Mouse (Mus musculus) CD4-positive, CD25-positive, alpha-beta regulatory T cell, adult 2 months (primary cell): ENCODE data around the gene Gabarapl1.

Source experiments
- DNase-seq: peaks from one replicate; pipeline ENCODE4 v3.0.0-alpha.2; 2012; ENCODE audit warnings: low read depth, low spot score

The Gabarapl1 gene

DNA sequence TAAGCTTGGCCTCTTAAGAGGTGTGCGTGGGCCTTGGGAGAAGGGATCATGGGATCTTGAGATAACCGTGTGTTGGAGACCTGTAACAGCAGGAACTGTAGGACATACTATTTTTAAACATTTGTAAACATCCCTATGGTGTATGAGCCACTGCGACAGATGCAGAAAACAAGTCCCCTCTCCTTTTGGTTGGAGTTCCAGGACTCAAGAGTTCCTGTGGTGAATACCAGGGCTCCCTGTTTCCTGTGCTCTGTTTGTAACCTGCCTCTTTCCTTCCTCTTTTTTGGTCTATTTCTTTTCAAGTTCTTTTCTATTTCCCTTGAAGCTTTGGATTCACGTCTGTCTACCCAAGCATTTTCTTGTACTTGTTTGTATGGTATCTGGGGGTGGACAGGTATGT, 2.8 kb downstream of the Gabarapl1 start:
- DNase-seq, result no peak

DNA sequence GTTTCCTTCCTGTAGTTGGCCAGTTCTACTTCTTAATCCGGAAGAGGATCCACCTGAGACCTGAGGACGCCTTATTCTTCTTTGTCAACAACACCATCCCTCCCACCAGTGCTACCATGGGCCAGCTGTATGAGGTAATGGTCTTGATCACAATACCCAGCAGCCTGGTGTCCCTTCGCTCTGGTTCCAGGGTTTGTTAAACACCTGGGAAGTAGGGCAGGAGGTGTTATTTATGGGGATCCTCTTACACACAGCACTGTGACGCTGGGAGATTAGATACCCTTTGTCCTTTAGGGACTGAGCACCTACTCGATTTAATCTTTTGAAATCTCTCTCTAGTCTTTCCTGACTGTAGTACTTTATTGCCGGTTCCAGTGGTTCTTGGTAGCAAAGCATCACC, 5.6 kb downstream of the Gabarapl1 start:
- no peak for DNase-seq

DNA sequence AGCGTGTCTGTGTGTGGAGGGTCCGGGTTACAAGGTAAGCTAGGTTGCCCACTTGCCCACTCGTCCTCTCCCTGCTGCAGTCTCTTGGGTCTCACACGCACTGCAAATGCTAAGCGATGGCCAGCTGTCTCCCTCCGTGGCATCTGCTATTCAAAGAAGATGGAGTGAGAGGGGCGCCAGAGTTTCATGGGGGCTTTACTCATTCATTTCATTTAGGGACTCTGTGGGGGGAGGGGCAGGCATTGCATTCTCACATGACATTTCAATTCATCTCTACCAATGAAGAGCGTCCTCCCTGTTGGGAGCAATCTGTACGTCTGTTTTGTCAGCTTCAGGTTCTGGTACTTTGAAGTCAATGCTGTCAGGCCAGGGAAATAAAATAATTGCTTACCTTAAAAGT, 9.0 kb downstream of the Gabarapl1 start:
- DNase-seq, result no peak

DNA sequence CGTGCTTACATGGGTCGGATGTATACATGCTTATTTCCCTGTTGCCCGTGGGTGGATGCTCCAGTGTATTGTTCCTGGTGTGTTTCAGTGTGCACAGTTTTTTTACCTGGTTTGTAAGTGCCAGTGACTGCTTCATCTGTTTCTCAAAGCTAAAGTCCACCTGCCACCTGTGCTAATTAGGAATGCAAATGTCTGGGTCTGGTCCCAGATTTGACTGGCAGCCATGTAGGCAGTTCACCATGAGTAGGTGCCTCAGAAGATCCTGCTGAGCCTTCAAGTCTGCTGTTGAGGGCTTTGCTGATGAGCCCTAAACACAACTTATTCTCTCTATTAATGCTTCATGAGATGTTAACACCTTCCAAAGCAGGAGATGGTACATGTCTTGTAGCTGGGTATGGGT, 9.6 kb downstream of the Gabarapl1 start:
- DNase-seq, result no peak

DNA sequence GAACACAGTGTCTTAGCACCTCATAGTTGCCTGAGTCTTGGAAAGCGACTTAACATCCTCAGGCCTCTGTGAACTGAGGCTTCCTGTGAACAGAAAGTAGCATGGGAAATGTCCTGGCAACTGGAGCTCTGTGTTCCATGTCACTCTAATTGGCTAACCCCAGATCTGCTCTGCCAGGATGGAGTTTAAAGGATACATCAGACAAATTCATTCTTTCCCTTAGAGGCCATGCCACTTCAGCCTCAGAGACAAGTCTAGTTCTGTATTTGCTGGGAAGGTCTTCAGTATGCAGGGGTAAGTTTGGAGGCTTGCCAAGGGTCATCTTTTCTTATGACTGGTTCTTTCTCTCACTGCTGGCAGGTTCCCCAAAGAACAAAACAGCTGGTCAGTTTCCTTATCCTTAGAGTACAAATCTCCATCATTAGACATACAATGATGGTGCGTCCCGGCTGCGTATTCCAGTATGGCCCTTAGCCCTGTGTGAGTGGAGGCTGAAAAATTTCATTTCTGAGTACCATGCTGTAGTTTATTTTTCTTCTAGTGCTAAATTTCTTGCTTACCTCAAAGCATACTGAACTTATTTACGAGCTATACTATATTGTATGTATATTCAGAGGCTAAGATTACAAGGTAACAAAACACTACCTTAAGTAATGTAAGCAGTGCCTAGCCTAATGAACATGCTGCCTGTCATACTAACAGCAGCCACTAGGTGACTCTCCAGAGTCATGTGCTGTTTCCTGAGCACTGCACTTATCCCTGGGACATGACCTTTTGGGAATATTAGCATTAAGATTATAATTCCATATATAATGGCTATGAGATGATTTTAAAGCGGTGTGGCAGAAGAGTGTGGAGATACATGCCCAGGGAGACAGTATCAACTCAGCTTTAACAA, 11.0 kb downstream of the Gabarapl1 start:
- peak; percentile 73 for DNase-seq

DNA sequence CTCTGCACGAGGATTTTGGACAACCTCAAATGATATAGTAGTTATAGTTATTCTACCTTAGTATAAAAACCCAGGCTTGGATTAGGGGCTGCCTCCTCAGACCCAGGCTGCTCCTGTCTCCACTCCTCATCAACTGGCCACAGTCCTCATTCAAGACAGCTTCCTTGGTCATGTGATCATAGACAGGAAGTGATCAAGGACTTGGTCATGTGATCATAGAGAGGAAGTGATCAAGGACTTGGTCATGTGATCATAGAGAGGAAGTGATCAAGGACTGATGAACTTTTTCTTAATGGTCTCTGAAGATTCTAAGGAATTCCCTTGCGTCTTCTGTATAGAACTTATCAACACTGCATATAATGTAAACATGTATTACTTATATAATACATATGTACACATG, 14.3 kb downstream of the Gabarapl1 start:
- DNase-seq, result no peak

DNA sequence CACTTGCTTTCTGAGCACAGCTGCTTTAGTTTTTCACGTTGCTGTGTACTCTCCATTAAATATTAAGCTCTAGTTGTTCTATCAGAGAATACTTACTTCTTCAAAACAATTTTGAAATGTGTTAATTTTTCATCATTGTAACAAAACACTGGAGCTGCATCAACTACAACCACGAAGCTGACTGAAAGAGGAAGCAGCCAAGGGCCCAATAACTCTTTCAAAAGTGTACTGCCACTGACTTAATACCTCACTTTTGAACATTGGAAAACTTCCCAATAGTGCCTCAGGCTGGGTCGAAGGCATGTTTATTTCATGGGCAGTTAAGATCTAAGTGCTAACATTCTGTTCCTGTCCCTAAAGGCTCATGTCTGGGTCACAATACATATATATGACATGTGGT, 15.0 kb downstream of the Gabarapl1 start:
- DNase-seq, result no peak

DNA sequence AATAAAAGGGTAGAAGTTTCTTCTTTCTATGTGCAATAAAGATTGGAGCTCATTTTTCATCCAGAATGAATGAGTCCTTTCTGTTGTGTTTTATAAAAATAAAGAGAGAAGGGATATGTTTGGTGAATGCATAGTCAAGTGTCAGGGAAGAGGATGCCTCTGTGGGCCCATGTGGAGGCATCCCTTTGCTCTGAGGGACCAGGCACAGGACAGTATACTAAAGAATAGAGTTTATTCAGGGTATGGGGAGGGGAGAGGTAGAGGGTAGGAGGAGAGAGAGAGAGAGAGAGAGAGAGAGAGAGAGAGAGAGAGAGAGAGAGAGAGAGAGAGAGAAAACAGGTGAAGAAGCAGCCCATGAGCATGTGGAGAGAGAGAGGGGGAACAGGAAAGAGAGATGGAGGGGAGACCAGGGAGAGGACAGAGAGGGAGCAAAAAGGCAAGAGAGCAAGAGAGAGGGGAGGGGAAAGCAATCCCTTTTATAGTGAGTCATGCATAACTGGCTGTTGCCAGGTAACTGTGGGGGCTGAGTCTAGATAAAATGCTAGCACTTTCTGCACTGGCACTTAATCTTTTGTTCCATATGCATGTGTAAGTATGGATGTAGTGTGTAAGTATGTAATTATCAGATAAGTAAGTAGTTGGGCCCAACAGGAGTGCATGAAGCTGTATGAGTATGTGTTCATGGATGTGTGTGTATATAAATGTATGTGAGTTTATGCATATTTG, 24.5 kb downstream of the Gabarapl1 start:
- no peak for DNase-seq

DNA sequence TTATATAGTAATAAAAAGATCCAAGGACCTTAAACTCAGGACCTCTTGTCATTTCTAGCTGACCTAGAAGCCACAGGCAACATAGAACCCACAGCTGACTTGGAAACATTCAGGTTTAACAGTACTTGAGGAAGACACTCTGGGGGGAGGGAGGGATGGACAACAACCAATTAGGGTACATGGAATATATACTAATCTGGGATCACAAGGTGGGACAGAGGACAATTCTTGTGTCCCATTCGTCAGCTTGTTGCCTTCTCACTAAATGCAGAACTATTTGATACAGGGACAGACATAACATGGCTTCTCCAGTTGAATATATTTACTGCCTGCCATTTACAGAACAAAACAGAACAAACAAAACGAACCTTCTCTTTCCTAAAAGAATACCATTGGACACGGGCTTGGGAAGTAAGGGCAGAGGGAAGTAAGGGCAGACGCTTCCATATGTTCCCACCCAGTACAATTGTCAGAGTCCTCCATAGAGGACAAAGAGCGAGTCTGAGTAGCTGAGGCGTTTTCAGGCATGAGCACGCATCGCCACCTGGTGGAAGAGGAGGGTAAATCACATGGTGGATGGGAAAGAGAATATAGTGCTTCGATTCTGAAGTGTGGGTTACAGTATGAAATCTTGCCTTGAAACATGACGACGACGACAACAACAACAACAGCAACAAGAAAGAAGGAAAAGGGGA, 26.1 kb downstream of the Gabarapl1 start:
- peak; percentile 77 for DNase-seq

DNA sequence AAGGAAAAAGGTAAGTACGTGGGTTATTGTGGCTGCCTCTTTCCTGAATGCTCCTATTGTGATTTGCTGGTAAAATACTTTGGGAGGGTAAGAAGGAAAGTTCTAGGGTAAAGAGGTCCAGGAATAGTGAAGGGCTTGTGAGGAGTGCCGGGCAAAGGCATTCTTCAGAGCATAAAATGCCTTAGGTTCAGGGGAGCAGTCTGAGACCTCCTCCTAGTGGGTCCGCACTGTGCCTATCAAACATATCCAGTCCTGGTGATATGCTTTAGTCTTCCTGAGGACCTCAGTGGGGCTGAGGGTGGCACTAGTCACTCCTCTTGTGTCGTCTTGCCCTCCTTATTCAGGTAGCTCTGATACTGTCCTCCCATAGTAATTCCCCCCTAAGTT, 26.7 kb downstream of the Gabarapl1 start:
- DNase-seq, result no peak

DNA sequence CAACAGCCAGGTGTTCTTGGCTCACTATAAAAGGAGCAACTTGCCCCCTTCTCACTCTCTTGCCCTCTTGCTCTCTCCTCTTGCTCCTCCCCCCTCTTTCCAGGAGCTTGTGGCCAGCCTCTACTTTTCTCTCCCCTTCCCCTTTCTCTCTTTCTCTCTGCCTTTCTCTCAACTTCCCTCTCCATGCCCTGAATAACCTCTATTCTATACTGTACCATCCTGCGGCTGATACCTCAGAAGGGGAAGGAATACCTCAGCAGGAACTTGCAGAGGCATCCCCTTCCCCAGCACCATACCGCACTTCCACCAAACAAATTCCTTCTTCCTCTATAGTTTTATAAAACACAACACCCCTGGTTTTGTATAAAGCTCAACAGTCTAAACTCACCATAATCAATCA, 32.3 kb downstream of the Gabarapl1 start:
- no peak for DNase-seq

DNA sequence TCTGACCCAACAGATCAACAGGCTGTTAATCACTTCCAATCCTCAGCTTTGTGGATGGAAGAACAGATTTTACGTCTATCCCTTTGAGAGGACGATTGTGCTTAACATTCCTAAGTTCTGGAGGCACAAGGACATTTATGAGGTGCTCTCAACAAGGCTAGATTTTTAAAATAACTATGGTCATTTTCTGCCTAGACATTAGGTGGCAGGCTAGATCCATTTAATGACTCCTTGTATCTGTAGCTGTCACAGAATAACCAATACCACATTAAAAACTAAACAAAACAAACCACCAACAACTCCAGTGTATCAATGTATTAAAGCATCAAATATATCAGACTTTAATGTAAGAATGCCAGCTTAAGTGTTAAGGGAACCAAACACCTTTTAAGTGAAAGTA, 42.4 kb downstream of the Gabarapl1 start:
- DNase-seq, result peak; percentile 33

DNA sequence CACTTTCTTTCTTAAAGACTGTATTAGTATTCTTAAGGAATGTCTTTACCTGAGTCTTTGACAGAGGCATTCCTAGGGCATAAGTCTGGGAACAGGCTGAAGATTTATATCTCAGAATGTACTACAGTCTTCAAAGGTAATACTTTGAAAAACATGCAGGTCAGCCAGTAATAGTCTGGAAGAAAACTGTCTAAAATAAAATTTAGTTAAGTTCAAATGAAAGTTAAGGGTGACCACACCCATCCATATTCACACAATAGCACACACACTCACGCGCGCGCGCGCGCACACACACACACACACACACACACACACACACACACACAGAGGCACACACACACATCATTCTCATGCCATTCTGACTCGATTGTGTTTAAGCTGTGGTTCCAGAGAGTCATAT, 44.6 kb downstream of the Gabarapl1 start, which contains the start of gene Klre1:
TSS of gene Klre1 (plus strand) at position 301 of the 400 bp plus-strand sequence.
- DNase-seq, result no peak

DNA sequence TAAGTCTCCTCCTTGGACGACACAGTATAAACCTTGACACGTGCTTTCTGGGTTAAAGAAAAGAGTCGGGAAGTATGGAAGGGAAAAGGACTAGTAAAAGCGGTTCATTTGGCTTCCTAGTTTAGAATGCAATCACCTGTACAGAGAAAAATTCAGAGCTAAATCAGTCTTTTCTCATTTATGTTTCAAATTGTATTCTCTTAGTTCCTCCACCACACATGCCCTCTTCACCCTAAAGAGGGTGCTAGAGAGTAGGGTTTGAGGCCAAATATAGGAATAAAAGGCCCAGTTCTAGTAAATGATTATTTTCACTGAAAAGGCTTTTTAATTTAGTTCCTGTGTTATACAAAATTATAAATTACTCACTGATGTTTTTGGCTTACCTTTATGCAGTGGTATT, 48.3 kb downstream of the Gabarapl1 start:
- DNase-seq, result peak; percentile 45

DNA sequence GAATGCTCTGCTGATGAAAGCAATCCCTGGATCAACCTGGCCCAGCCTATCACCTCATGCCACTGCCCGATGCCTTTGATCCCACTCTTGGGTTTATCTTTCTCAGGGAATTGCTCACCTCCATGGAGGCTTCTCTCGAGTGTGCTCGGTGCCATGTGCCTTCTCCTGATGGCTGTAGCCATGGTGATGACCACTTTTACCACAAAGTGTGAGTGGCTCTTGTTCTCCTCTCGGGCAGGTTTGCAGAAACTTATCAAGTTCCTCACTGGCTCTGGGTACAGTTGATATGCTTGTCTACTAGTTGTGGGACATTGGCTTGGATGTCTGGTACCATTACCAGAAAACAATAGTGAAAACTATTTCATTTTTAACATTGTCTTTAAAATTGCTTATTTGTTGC, 48.9 kb downstream of the Gabarapl1 start:
- no peak for DNase-seq

DNA sequence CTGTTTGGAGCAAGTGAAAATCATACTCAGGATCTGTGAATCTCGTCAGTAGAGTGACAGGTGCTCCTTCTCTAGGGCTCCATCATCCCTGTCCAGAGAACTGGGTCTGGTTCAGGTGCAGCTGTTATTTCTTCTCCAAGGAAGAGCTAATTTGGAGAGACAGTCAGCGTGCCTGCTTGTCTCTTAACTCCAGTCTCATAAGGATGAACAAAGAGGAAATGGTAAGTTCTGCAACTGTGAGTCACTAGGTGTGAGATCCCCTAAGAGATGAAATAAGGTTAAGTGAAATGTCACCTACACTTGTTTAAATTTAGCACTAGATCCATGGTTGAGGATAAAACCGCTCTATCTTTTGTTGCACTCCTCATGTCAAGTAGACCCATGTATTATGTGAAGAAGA, 50.1 kb downstream of the Gabarapl1 start:
- DNase-seq, result no peak

DNA sequence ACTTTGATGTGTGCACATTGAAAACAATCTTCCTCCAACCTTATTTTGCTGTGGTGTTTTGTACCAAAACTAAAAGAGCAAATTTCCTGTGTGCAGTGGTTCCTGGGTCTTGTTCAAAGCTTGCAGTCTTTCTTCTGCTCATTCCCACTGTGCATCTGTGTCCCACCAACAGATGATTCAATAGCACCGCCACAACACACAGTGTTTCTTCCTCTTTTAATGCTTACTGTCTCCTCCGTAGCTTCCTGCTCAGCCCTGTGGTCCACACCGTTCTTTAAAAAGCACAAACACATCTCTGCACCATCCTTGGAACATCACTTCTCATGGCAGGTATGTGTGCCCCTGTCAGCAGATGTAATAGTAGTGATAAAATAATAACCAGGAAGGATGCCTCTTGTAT, 58.5 kb downstream of the Gabarapl1 start, which contains the start of gene Klrd1:
TSS of gene Klrd1 (plus strand) at position 275 of the 400 bp plus-strand sequence.
- no peak for DNase-seq
